Mouse (Mus musculus): ENCODE measurements around the gene Ccdc36. TPM values are rescaled to one million over a fixed set of nuclear protein-coding genes. Genes with fewer than 3 reads are reported as not detected.

The Ccdc36 gene
- total RNA-seq (2021) = under 1 TPM in 1 of 2 experiments, not detected in 1; 0.42 TPM

- intact Hi-C loops (cut with DNase I) = no loop called here
- DNase-seq = no peak
These were observed at the start of gene Ccdc36 for GRCm38 (mm10) chr9:108428384-108428783. TSS of gene Ccdc36 (minus strand) at chr9:108428484.

- DNase-seq = no peak
- intact Hi-C loops (cut with DNase I) = no loop called here
These were observed 46.2 kb upstream of the Ccdc36 start for GRCm38 (mm10) chr9:108474528-108474927.

GRCm38 (mm10) chr9:108469845-108470244, 41.6 kb upstream of the Ccdc36 start:
- intact Hi-C loops (cut with DNase I) = no loop called here
- no peak for DNase-seq

- no peak for DNase-seq
- intact Hi-C loops (cut with DNase I) = no loop called here
These were observed 41.1 kb upstream of the Ccdc36 start for GRCm38 (mm10) chr9:108469430-108469829.

GRCm38 (mm10) chr9:108466219-108466618, 37.9 kb upstream of the Ccdc36 start:
- intact Hi-C loops (cut with DNase I) = no loop called here
- DNase-seq = no peak

- DNase-seq = no peak
- intact Hi-C loops (cut with DNase I) = no loop called here
These were observed 35.4 kb upstream of the Ccdc36 start for GRCm38 (mm10) chr9:108463713-108464112.

GRCm38 (mm10) chr9:108462192-108462591, 33.9 kb upstream of the Ccdc36 start:
- intact Hi-C loops (cut with DNase I) = no loop called here
- no peak for DNase-seq

GRCm38 (mm10) chr9:108461675-108462074, 33.4 kb upstream of the Ccdc36 start:
- no peak for DNase-seq
- intact Hi-C loops (cut with DNase I) = no loop called here

GRCm38 (mm10) chr9:108461181-108461631, 32.9 kb upstream of the Ccdc36 start, which contains the start of gene Klhdc8b:
TSS of gene Klhdc8b (minus strand) at chr9:108461581.
- intact Hi-C loops (cut with DNase I) = no loop called here
- DNase-seq = no peak

GRCm38 (mm10) chr9:108460319-108461178, 32.3 kb upstream of the Ccdc36 start, which contains the start of gene Ccdc71:
TSS of gene Ccdc71 (plus strand) at chr9:108460527.
- peak; percentile 91 for DNase-seq
- intact Hi-C loops (cut with DNase I) = no loop called here

GRCm38 (mm10) chr9:108459939-108460318, 31.6 kb upstream of the Ccdc36 start:
- intact Hi-C loops (cut with DNase I) = no loop called here
- no peak for DNase-seq

GRCm38 (mm10) chr9:108456953-108457352, 28.7 kb upstream of the Ccdc36 start:
- DNase-seq = no peak
- intact Hi-C loops (cut with DNase I) = no loop called here

- intact Hi-C loops (cut with DNase I) = no loop called here
- no peak for DNase-seq
These were observed 27.7 kb upstream of the Ccdc36 start for GRCm38 (mm10) chr9:108455747-108456571.

GRCm38 (mm10) chr9:108454429-108454828, 26.1 kb upstream of the Ccdc36 start:
- no peak for DNase-seq
- intact Hi-C loops (cut with DNase I) = loop anchor here (5.0 kb wide), 1 partner anchor 52 kb away; no protein-coding TSS in a partner anchor

GRCm38 (mm10) chr9:108453458-108453857, 25.2 kb upstream of the Ccdc36 start:
- DNase-seq = no peak
- intact Hi-C loops (cut with DNase I) = loop anchor here (5.0 kb wide), 1 partner anchor 51 kb away; no protein-coding TSS in a partner anchor

GRCm38 (mm10) chr9:108452911-108453310, 24.6 kb upstream of the Ccdc36 start:
- intact Hi-C loops (cut with DNase I) = loop anchor here (5.0 kb wide), 1 partner anchor 51 kb away; no protein-coding TSS in a partner anchor
- no peak for DNase-seq

GRCm38 (mm10) chr9:108452291-108452906, 24.1 kb upstream of the Ccdc36 start:
- DNase-seq = peak; percentile 95
- intact Hi-C loops (cut with DNase I) = loop anchor here (5.0 kb wide), 1 partner anchor 50 kb away; no protein-coding TSS in a partner anchor

- no peak for DNase-seq
- intact Hi-C loops (cut with DNase I) = loop anchor here (5.0 kb wide), 1 partner anchor 49 kb away; no protein-coding TSS in a partner anchor
These were observed 23.4 kb upstream of the Ccdc36 start for GRCm38 (mm10) chr9:108451519-108452160.

- intact Hi-C loops (cut with DNase I) = loop anchor here (5.0 kb wide), 1 partner anchor 49 kb away; no protein-coding TSS in a partner anchor
These were observed 22.8 kb upstream of the Ccdc36 start for GRCm38 (mm10) chr9:108451170-108451493.

More at GRCm38 (mm10) chr9:108451170-108451493, 22.8 kb upstream of the Ccdc36 start:
- DNase-seq = no peak

All from left cerebral cortex, postnatal 4 days (tissue).